Mouse (Mus musculus) lung, adult 2 months (tissue): Measurements from ENCODE around the gene Lrch1.

Source experiments
- CTCF ChIP-seq: fragments of 200-500 bp; IDR thresholded peaks from 2 replicates; pipeline ENCODE4 v1.5.1; 2011; ENCODE audit warnings: mild to moderate bottlenecking, low read length, control low read depth; ENCODE audit not compliant: insufficient read depth
- POLR2A ChIP-seq: fragments of 200-500 bp; IDR thresholded peaks from 2 replicates; pipeline ENCODE4 v1.6.1; 2011; ENCODE audit warnings: low read depth, mild to moderate bottlenecking, control low read depth, low read length, borderline replicate concordance; ENCODE audit errors: extremely low read depth

DNA sequence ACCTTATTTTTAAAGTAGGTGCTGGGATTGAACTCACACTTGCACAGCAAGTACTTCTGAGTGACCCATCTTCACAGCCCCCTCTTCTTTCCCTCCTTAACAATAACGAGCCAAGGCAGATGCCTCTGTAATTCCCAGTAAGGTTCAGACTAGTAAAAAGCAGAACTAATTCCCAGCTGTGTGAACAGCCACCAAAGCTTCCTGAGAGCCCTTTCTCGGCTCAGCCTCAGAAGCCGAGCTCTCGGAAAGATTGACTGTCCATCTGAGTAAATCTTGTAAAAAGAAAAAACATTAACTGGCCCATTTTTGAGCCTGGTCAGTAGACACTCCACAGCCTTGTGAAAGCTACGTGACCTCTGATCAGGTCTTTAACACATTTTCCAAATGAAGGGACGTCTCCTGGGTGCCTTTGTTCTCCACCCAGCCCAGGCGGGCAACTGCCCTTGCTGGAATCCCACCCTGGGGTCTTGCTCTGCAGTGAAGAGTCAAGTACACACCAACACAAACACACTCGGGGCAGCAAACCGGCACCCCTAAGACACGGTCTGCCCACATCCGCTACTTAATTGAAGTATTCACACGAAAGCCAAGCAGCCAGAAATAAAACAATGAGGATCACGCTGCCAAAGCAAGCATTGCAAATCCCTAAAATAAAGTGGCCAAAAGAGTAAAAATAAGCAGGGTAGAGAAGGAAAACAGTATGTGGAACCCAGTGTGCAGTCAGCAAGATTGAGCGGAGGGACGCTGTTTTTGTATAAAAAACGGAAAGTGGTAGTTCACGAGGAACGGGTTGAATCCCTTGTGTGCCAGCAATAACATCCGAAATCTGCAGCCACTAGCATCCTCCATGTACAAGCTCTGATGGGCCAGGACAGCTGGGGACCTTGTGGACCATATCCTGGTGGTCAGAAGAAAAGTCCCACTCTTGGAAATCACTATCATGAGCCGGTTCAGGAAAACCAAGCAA is 80.3 kb downstream of the Lrch1 start:
- no peak for TF ChIP-seq CTCF
- no peak for TF ChIP-seq POLR2A
